ENCODE assay signal across 29 mouse cellular contexts in genomic region chr6:136902527-136902926, GRCm38 (mm10). TPM values are rescaled to one million over a fixed set of nuclear protein-coding genes. Genes with fewer than 3 reads are reported as not detected.
DNase-seq lines count a peak whose midpoint lies in the region; ATAC-seq lines count a peak whose summit lies in the region.
"Had no signal": no experiment of that assay in that cellular context is flagged by ENCODE, and none has a peak within 500 bp of the region (broad histone marks: within the 10 kb centered on the region; RNA-seq: fewer than 3 reads in every experiment).

No protein-coding gene starts in this region.

- no peak overlapping the region for H3K27ac ChIP-seq in midbrain, embryonic 15.5 days
- H3K27ac ChIP-seq: embryonic facial prominence, embryonic 10.5 days; embryonic facial prominence, embryonic 13.5 days; forebrain, embryonic 12.5 days; forebrain, embryonic 15.5 days; heart, embryonic 15.5 days; hindbrain, embryonic 10.5 days; hindbrain, embryonic 13.5 days had no signal

- H3K9ac ChIP-seq in midbrain, embryonic 15.5 days: no peak overlapping the region
- H3K9ac ChIP-seq: embryonic facial prominence, embryonic 13.5 days; forebrain, embryonic 12.5 days; forebrain, embryonic 15.5 days; heart, embryonic 12.5 days; heart, embryonic 15.5 days; hindbrain, embryonic 13.5 days had no signal

- H3K4me2 ChIP-seq in midbrain, embryonic 15.5 days: no peak overlapping the region
- H3K4me2 ChIP-seq: embryonic facial prominence, embryonic 13.5 days; forebrain, embryonic 12.5 days; forebrain, embryonic 15.5 days; heart, embryonic 12.5 days; heart, embryonic 15.5 days; hindbrain, embryonic 13.5 days had no signal

- H3K4me1 ChIP-seq in midbrain, embryonic 15.5 days: no peaks in the 10 kb centered on the region
- H3K4me1 ChIP-seq: forebrain, embryonic 15.5 days; hindbrain, embryonic 13.5 days had no signal

- DNase-seq in CD4-positive, CD25-positive, alpha-beta regulatory T cell, adult 2 months (ENCODE audit: low read depth, low spot score): peak; percentile 35
- DNase-seq in T-cell, adult 2 months (ENCODE audit: low spot score): peak; percentile 32
- peak; percentile 53 for DNase-seq in naive thymus-derived CD4-positive, alpha-beta T cell, adult 2 months (ENCODE audit: low read depth)
- no peak for DNase-seq in cerebellum, adult 11-12 months
- DNase-seq in kidney, postnatal 10 days: no peak
- DNase-seq in spleen, adult 12 weeks (ENCODE audit: low spot score): no peak
- DNase-seq: adrenal gland, postnatal 10 days; adrenal gland, postnatal 36 days; cerebellum, adult 2 months; cerebellum, adult 9-11 months; cerebellum, postnatal 25 days; embryo, embryonic 11 days; gastrocnemius, postnatal 14 days; heart, postnatal 10 days; heart, postnatal 36 days had no signal

- no peaks in the 10 kb centered on the region for H3K9me3 ChIP-seq in midbrain, embryonic 15.5 days
- H3K9me3 ChIP-seq: embryonic facial prominence, embryonic 10.5 days; embryonic facial prominence, embryonic 13.5 days; forebrain, embryonic 12.5 days; forebrain, embryonic 15.5 days; heart, embryonic 15.5 days; hindbrain, embryonic 10.5 days; hindbrain, embryonic 13.5 days had no signal

- no peak overlapping the region for H3K4me3 ChIP-seq in midbrain, embryonic 15.5 days
- H3K4me3 ChIP-seq: embryonic facial prominence, embryonic 10.5 days; embryonic facial prominence, embryonic 13.5 days; erythroblast, embryonic 14.5 days; forebrain, embryonic 12.5 days; forebrain, embryonic 15.5 days; heart, embryonic 12.5 days; heart, embryonic 15.5 days; hindbrain, embryonic 10.5 days; hindbrain, embryonic 13.5 days had no signal

- ATAC-seq in inflammation-experienced regulatory T-cells, adult 6 months: peak; percentile 23
- ATAC-seq in midbrain, embryonic 15.5 days (replicated peaks): no peak
- ATAC-seq: forebrain, embryonic 15.5 days; hindbrain, embryonic 16.5 days; intestine, postnatal 0 days had no signal

- no peaks in the 10 kb centered on the region for H3K36me3 ChIP-seq in midbrain, embryonic 15.5 days (replicated peaks)
- H3K36me3 ChIP-seq: embryonic facial prominence, embryonic 10.5 days; embryonic facial prominence, embryonic 13.5 days; forebrain, embryonic 12.5 days; forebrain, embryonic 15.5 days; heart, embryonic 12.5 days; heart, embryonic 15.5 days; hindbrain, embryonic 10.5 days; hindbrain, embryonic 13.5 days had no signal

- 91% methylated on average over 9 of the region's 9 CpGs for WGBS in midbrain, embryonic 15.5 days

- no peaks in the 10 kb centered on the region for H3K27me3 ChIP-seq in midbrain, embryonic 15.5 days (replicated peaks)
- H3K27me3 ChIP-seq: embryonic facial prominence, embryonic 13.5 days; forebrain, embryonic 12.5 days; forebrain, embryonic 15.5 days; heart, embryonic 12.5 days; heart, embryonic 15.5 days; hindbrain, embryonic 13.5 days had no signal

RNA-seq across cellular contexts. Expression of gene Erp27, which starts 19.5 kb away (rescaled TPM):
- 1 to 10 TPM; 1.1 to 2.1 (median 1.1) TPM for polyA plus RNA-seq in inflammation-experienced regulatory T-cells, adult 6 months (2017; shearing (Covaris generic))
- polyA plus RNA-seq in midbrain, embryonic 15.5 days (2015; fragmentation: Nextera tagmentation; extraction: Ambion mirVana): not detected in 2 replicates
- polyA plus RNA-seq: embryonic facial prominence, embryonic 10.5 days; erythroblast, embryonic 14.5 days; forebrain, embryonic 12.5 days; hindbrain, embryonic 10.5 days; hindbrain, embryonic 13.5 days had no signal

RNA-seq across cellular contexts. Expression of gene Pde6h, which starts 21.1 kb away (rescaled TPM):
- polyA plus RNA-seq in inflammation-experienced regulatory T-cells, adult 6 months (2017; shearing (Covaris generic)): not detected
- not detected in 2 replicates for polyA plus RNA-seq in midbrain, embryonic 15.5 days (2015; fragmentation: Nextera tagmentation; extraction: Ambion mirVana)
- polyA plus RNA-seq: embryonic facial prominence, embryonic 10.5 days; embryonic facial prominence, embryonic 13.5 days; erythroblast, embryonic 14.5 days; forebrain, embryonic 12.5 days; forebrain, embryonic 15.5 days; hindbrain, embryonic 10.5 days; hindbrain, embryonic 13.5 days; intestine, embryonic 14.5 days had no signal

RNA-seq across cellular contexts. Expression of gene Mgp, which starts 26.9 kb away (rescaled TPM):
- polyA plus RNA-seq in inflammation-experienced regulatory T-cells, adult 6 months (2017; shearing (Covaris generic)): not detected
- 14.8 and 15.4 TPM in 2 replicates for polyA plus RNA-seq in midbrain, embryonic 15.5 days (2015; fragmentation: Nextera tagmentation; extraction: Ambion mirVana)
- polyA plus RNA-seq: erythroblast, embryonic 14.5 days had no signal

RNA-seq across cellular contexts. Expression of gene Arhgdib, which starts 39.2 kb away (rescaled TPM):
- 1,000 to 10,000 TPM; 2,255 to 2,929 (median 2,357) TPM for polyA plus RNA-seq in inflammation-experienced regulatory T-cells, adult 6 months (2017; shearing (Covaris generic))
- 15.3 and 16.4 TPM in 2 replicates for polyA plus RNA-seq in midbrain, embryonic 15.5 days (2015; fragmentation: Nextera tagmentation; extraction: Ambion mirVana)

RNA-seq across cellular contexts. Expression of gene Art4, which starts 45.0 kb away (rescaled TPM):
- 1 to 10 TPM in 2 of 3 experiments, not detected in 1; 1.5 to 2.3 TPM for polyA plus RNA-seq in inflammation-experienced regulatory T-cells, adult 6 months (2017; shearing (Covaris generic))
- 0.14 and 0.24 TPM in 2 replicates for polyA plus RNA-seq in midbrain, embryonic 15.5 days (2015; fragmentation: Nextera tagmentation; extraction: Ambion mirVana)

Comparison
In these comparisons a context has a peak if more than half of its experiments do, and no peak if none do; other contexts are left out.
1. DNase-seq: peak in CD4-positive, CD25-positive, alpha-beta regulatory T cell, adult 2 months (single experiment), T-cell, adult 2 months (single experiment) and naive thymus-derived CD4-positive, alpha-beta T cell, adult 2 months (single experiment); none in cerebellum, adult 11-12 months (single experiment), kidney, postnatal 10 days (single experiment) and spleen, adult 12 weeks (single experiment).
2. RNA of gene Mgp, which starts 26.9 kb away (polyA plus RNA-seq): 14.8 to 15.4 TPM in midbrain, embryonic 15.5 days; not detected in inflammation-experienced regulatory T-cells, adult 6 months; every median in the first group is over 10 times any median in the second.